Mouse (Mus musculus) forebrain, embryonic 11.5 days (tissue): ENCODE results near the gene Hecw1. TPM values are rescaled to one million over a fixed set of nuclear protein-coding genes. Genes with fewer than 3 reads are reported as not detected.

Source experiments
- ATAC-seq: fragments of 200-750 bp; cut with Nextera tagmentation; replicated peaks from 2 replicates; pipeline ENCODE4 v1.8.0; 2017; ENCODE audit warnings: moderate TSS enrichment; ENCODE audit not compliant: low FRiP score
- DNase-seq: peaks from one replicate; pipeline ENCODE4 v3.0.0-alpha.2; 2017; ENCODE audit warnings: low spot score
- H3K27ac ChIP-seq: fragments of 300-500 bp; sonication (generic); 2 replicates; pipeline ENCODE4 v1.5.1; 2014; ENCODE audit warnings: low read depth, low read length
- H3K27me3 ChIP-seq: fragments of 300-500 bp; sonication (generic); 2 replicates; pipeline ENCODE4 v1.6.1; 2014; ENCODE audit warnings: mild to moderate bottlenecking, low read length, mixed read lengths; ENCODE audit not compliant: control insufficient read depth, insufficient read depth
- H3K36me3 ChIP-seq: fragments of 300-500 bp; sonication (generic); 2 replicates; pipeline ENCODE4 v1.6.1; 2014; ENCODE audit warnings: mild to moderate bottlenecking, low read length, moderate library complexity, mixed read lengths; ENCODE audit not compliant: control insufficient read depth, insufficient read depth
- H3K4me1 ChIP-seq: fragments of 300-500 bp; sonication (generic); replicated peaks from 2 replicates; pipeline ENCODE4 v1.6.1; 2014; ENCODE audit warnings: low read length, mixed read lengths; ENCODE audit not compliant: control insufficient read depth, insufficient read depth
- H3K4me2 ChIP-seq: fragments of 300-500 bp; sonication (generic); 2 replicates; pipeline ENCODE4 v1.6.1; 2014; ENCODE audit warnings: low read depth, mild to moderate bottlenecking, low read length, moderate library complexity, mixed read lengths; ENCODE audit not compliant: severe bottlenecking
- H3K4me3 ChIP-seq: fragments of 300-500 bp; sonication (generic); 2 replicates; pipeline ENCODE4 v1.5.1; 2014; ENCODE audit warnings: low read depth, low read length
- H3K9ac ChIP-seq: fragments of 300-500 bp; sonication (generic); 2 replicates; pipeline ENCODE4 v1.6.1; 2014; ENCODE audit warnings: low read length
- H3K9me3 ChIP-seq: fragments of 300-500 bp; sonication (generic); 2 replicates; pipeline ENCODE4 v1.6.1; 2016; ENCODE audit warnings: low read length, mixed read lengths; ENCODE audit not compliant: control insufficient read depth
- WGBS: fragments of 180-500 bp; shearing (Covaris S2); extraction: QIAGEN DNeasy Blood & Tissue Kit; methylation state at CpG from one replicate; pipeline ENCODE4 v1.1.7; 2014; 5-methylcytosine and 5-hydroxymethylcytosine counted together
- polyA plus RNA-seq: library from polyadenylated mRNA; unstranded; fragments of >200 nt; fragmentation: Nextera tagmentation; extraction: Ambion mirVana; gene quantifications from 2 replicates; pipeline ENCODE4 v1.2.1, GENCODE M21; 2014

The Hecw1 gene
- polyA plus RNA-seq, result 5.5 and 6.8 TPM in 2 replicates

GRCm38 (mm10) chr13:14522906-14523269 is at the start of gene Hecw1:
Gene Hecw1 (minus strand): TSS chr13:14523228.
- Histone ChIP-seq H3K27ac (peak within 1 kb of the TSS; percentile 48; the same call in 1 of the 2 replicates), H3K36me3 (no peaks in the 10 kb centered on the region), H3K4me1 (no peaks in the 10 kb centered on the region), H3K9ac (peak within 1 kb of the TSS; percentile 64), H3K4me2 (peak within 1 kb of the TSS; percentile 93), H3K4me3 (peak within 1 kb of the TSS; percentile 52), H3K9me3 (no peaks in the 10 kb centered on the region), H3K27me3 (peaks cover 4% of the 10 kb centered on the region; the same call in 1 of the 2 replicates)
- peak; percentile 67 for DNase-seq
- 2% methylated on average over 15 of the region's 15 CpGs for WGBS
- ATAC-seq, result peak; percentile 81

- no peak for ATAC-seq
- no peaks in the 10 kb centered on the region for H3K4me1 ChIP-seq
- no peak overlapping the region for H3K9ac ChIP-seq
- H3K4me3 ChIP-seq, result no peak overlapping the region
- no peaks in the 10 kb centered on the region for H3K9me3 ChIP-seq
- no peak overlapping the region for H3K4me2 ChIP-seq
- DNase-seq, result no peak
- H3K36me3 ChIP-seq, result no peaks in the 10 kb centered on the region
- H3K27ac ChIP-seq, result no peak overlapping the region
- no peaks in the 10 kb centered on the region for H3K27me3 ChIP-seq
- WGBS, result 95% methylated on average over 1 of the region's 1 CpGs
These were observed 38.3 kb upstream of the Hecw1 start for GRCm38 (mm10) chr13:14561336-14561735.

- Histone ChIP-seq H3K27me3 (no peaks in the 10 kb centered on the region), H3K9me3 (no peaks in the 10 kb centered on the region), H3K4me2 (no peak overlapping the region), H3K4me3 (no peak overlapping the region), H3K9ac (no peak overlapping the region), H3K4me1 (no peaks in the 10 kb centered on the region), H3K36me3 (no peaks in the 10 kb centered on the region), H3K27ac (no peak overlapping the region)
- ATAC-seq (no peak), DNase-seq (no peak)
- whole genome bisulfite sequencing, result 83% methylated on average over 2 of the region's 2 CpGs
These were observed 29.6 kb upstream of the Hecw1 start for GRCm38 (mm10) chr13:14552628-14553027.

- DNase-seq (no peak), ATAC-seq (no peak)
- H3K4me2 ChIP-seq, result no peak overlapping the region
- no peak overlapping the region for H3K27ac ChIP-seq
- H3K36me3 ChIP-seq, result no peaks in the 10 kb centered on the region
- no peaks in the 10 kb centered on the region for H3K4me1 ChIP-seq
- no peak overlapping the region for H3K9ac ChIP-seq
- 89% methylated on average over 5 of the region's 5 CpGs for WGBS
- no peaks in the 10 kb centered on the region for H3K27me3 ChIP-seq
- no peak overlapping the region for H3K4me3 ChIP-seq
- no peaks in the 10 kb centered on the region for H3K9me3 ChIP-seq
These were observed 19.8 kb upstream of the Hecw1 start for GRCm38 (mm10) chr13:14542860-14543259.

- Histone ChIP-seq H3K4me3 (peak overlapping the region; percentile 52), H3K4me1 (no peaks in the 10 kb centered on the region), H3K9ac (peak overlapping the region; percentile 64), H3K36me3 (no peaks in the 10 kb centered on the region), H3K9me3 (no peaks in the 10 kb centered on the region), H3K4me2 (peak overlapping the region; percentile 93), H3K27ac (peak overlapping the region; percentile 48; the same call in 1 of the 2 replicates), H3K27me3 (peaks cover 4% of the 10 kb centered on the region; the same call in 1 of the 2 replicates)
- WGBS, result under 1% methylated on average over 37 of the region's 38 CpGs
- ATAC-seq, result peak; percentile 87
- DNase-seq, result peak; percentile 73
These were observed 711 bp downstream of the Hecw1 start for GRCm38 (mm10) chr13:14522128-14522905.

GRCm38 (mm10) chr13:14521746-14522127 is 1.3 kb downstream of the Hecw1 start:
- no peak for ATAC-seq

GRCm38 (mm10) chr13:14519605-14520004 is 3.4 kb downstream of the Hecw1 start:
- Histone ChIP-seq H3K4me2 (no peak overlapping the region), H3K4me1 (no peaks in the 10 kb centered on the region), H3K4me3 (no peak overlapping the region), H3K9me3 (no peaks in the 10 kb centered on the region), H3K27ac (no peak overlapping the region), H3K36me3 (no peaks in the 10 kb centered on the region), H3K9ac (no peak overlapping the region), H3K27me3 (peaks cover 4% of the 10 kb centered on the region; the same call in 1 of the 2 replicates)
- WGBS, result 79% methylated on average over 3 of the region's 3 CpGs
- ATAC-seq (no peak), DNase-seq (no peak)

More at GRCm38 (mm10) chr13:14521746-14522127, 1.3 kb downstream of the Hecw1 start:
- Histone ChIP-seq H3K4me1 (no peaks in the 10 kb centered on the region), H3K27me3 (peaks cover 4% of the 10 kb centered on the region; the same call in 1 of the 2 replicates), H3K9me3 (no peaks in the 10 kb centered on the region), H3K4me3 (peak overlapping the region; percentile 52), H3K9ac (peak overlapping the region; percentile 64), H3K36me3 (no peaks in the 10 kb centered on the region), H3K27ac (no peak overlapping the region), H3K4me2 (peak overlapping the region; percentile 93)
- 14% methylated on average over 4 of the region's 4 CpGs for WGBS
- no peak for DNase-seq

GRCm38 (mm10) chr13:14517478-14517877 is 5.5 kb downstream of the Hecw1 start:
- Histone ChIP-seq H3K4me1 (no peaks in the 10 kb centered on the region), H3K4me2 (no peak overlapping the region), H3K27ac (no peak overlapping the region), H3K9me3 (no peaks in the 10 kb centered on the region), H3K9ac (no peak overlapping the region), H3K27me3 (peaks cover 2% of the 10 kb centered on the region; the same call in 1 of the 2 replicates), H3K36me3 (no peaks in the 10 kb centered on the region), H3K4me3 (no peak overlapping the region)
- 95% methylated on average over 3 of the region's 3 CpGs for WGBS
- ATAC-seq (no peak), DNase-seq (no peak)

GRCm38 (mm10) chr13:14515106-14515505 is 7.9 kb downstream of the Hecw1 start:
- DNase-seq (no peak), ATAC-seq (no peak)
- Histone ChIP-seq H3K27me3 (no peaks in the 10 kb centered on the region), H3K27ac (no peak overlapping the region), H3K9ac (no peak overlapping the region), H3K4me3 (no peak overlapping the region), H3K36me3 (no peaks in the 10 kb centered on the region), H3K4me2 (no peak overlapping the region), H3K4me1 (no peaks in the 10 kb centered on the region), H3K9me3 (no peaks in the 10 kb centered on the region)
- 87% methylated on average over 2 of the region's 2 CpGs for WGBS
